Mouse (Mus musculus): ENCODE measurements around the gene Cep95. TPM values are rescaled to one million over a fixed set of nuclear protein-coding genes. Genes with fewer than 3 reads are reported as not detected.

Gene Cep95
- total RNA-seq, 2 experiments from 2014 or later: 12.6 to 15.1 TPM

DNA sequence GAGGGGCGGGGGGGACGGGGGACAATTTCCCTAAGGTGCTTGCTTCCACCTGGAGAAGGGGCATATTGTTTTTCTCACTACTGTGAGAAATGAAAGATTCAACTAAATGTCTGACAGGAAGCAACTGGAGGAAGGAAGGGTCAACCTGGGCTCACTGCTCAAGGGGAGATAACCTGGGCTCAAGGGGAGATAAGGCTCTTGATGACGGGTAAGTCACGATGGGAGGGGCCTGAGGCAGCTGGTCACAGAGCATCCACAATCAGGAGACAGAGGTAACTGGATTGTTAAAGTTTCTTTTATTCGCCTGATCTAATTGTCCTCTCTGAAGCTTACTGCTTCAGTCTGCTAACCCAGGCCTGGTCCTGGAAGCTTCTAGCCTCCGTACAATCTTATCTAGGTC lies 35.7 kb upstream of the Cep95 start:
- no peak overlapping the region for H3K4me3 ChIP-seq
- intact Hi-C loops (cut with DNase I): no loop called here
- DNase-seq (ENCODE audit: extremely low spot score in 1 of 2, low spot score in 2 of 2): no peak
- no peak overlapping the region for H3K27ac ChIP-seq
- TF ChIP-seq CTCF (IDR thresholded peaks at IDR 0.05): no peak

GRCm38 (mm10) chr11:106755583-106755982 lies 33.5 kb upstream of the Cep95 start:
- intact Hi-C loops (cut with DNase I): no loop called here
- no peak for DNase-seq (ENCODE audit: extremely low spot score in 1 of 2, low spot score in 2 of 2)
- H3K4me3 ChIP-seq: no peak overlapping the region
- no peak overlapping the region for H3K27ac ChIP-seq
- TF ChIP-seq CTCF (IDR thresholded peaks at IDR 0.05): no peak

- Histone ChIP-seq H3K4me3 (no peak overlapping the region), H3K27ac (no peak overlapping the region)
- no peak for DNase-seq (ENCODE audit: extremely low spot score in 1 of 2, low spot score in 2 of 2)
- TF ChIP-seq CTCF (IDR thresholded peaks at IDR 0.05): no peak
- intact Hi-C loops (cut with DNase I): no loop called here
These were observed 30.0 kb upstream of the Cep95 start for GRCm38 (mm10) chr11:106759028-106759427.

DNA sequence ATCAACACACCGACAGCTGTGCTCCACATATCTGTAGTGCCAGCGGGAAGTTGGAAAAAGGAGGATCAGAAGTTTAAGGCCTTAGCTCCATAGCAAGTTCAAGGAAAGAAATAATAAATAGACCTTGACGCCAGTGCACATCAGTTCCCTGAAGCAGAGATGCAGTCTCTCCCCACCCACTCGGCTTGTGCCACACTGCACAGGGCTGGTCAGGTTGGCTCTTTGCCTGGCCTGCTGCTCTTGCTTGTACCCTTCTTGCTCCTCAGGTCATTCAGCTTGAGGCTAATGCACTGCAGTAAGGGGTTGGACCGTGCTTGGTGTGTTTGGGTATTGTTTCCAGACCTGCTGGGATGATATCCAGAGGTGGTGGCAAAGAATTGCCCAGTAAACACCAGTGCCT lies 28.5 kb upstream of the Cep95 start:
- Histone ChIP-seq H3K4me3 (no peak overlapping the region), H3K27ac (no peak overlapping the region)
- no peak for DNase-seq (ENCODE audit: extremely low spot score in 1 of 2, low spot score in 2 of 2)
- no peak for TF ChIP-seq CTCF (IDR thresholded peaks at IDR 0.05)
- intact Hi-C loops (cut with DNase I): no loop called here

DNA sequence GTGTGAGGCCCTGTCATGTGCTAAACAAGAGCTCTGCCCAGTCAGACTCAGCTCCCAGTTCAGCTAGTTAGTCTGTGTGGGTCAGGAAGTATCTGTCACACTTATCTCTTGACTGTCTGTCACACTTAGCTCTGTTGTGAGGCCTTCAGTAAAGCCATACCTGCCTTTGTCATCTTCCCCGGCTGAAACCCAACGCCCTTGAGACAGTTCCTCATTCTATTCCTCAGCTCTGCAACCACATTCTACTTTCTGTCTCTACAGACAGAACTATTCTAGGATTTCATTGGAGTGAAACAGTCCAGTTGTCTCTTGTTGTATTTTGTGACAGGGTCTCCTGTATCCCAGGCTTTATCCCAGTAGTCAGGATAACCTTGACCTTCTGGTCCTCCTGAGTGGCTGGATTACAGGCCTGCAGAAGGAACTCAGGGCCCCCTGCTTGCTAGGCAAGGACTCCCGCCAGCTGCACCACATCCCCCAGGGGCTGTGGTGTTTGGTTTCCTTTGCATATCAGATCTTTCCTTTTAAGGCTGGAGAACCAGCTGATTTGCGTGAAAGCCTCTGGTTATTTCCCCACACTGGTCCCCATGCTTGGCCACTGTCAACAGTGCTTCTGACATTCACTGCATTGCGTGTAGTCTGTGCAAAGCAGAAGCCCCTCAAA lies 26.8 kb upstream of the Cep95 start:
- no peak for DNase-seq (ENCODE audit: extremely low spot score in 1 of 2, low spot score in 2 of 2)
- TF ChIP-seq CTCF (IDR thresholded peaks at IDR 0.05): no peak
- H3K4me3 ChIP-seq: no peak overlapping the region
- H3K27ac ChIP-seq: no peak overlapping the region
- intact Hi-C loops (cut with DNase I): no loop called here

- intact Hi-C loops (cut with DNase I): no loop called here
- Histone ChIP-seq H3K4me3 (no peak overlapping the region), H3K27ac (no peak overlapping the region)
- TF ChIP-seq CTCF (IDR thresholded peaks at IDR 0.05): no peak
- no peak for DNase-seq (ENCODE audit: extremely low spot score in 1 of 2, low spot score in 2 of 2)
These were observed 26.3 kb upstream of the Cep95 start for GRCm38 (mm10) chr11:106762800-106763185.

- intact Hi-C loops (cut with DNase I): no loop called here
- TF ChIP-seq CTCF (IDR thresholded peaks at IDR 0.05): no peak
- Histone ChIP-seq H3K27ac (no peak overlapping the region), H3K4me3 (no peak overlapping the region)
- DNase-seq (ENCODE audit: extremely low spot score in 1 of 2, low spot score in 2 of 2): no peak
These were observed 22.4 kb upstream of the Cep95 start for GRCm38 (mm10) chr11:106766611-106767162.

DNA sequence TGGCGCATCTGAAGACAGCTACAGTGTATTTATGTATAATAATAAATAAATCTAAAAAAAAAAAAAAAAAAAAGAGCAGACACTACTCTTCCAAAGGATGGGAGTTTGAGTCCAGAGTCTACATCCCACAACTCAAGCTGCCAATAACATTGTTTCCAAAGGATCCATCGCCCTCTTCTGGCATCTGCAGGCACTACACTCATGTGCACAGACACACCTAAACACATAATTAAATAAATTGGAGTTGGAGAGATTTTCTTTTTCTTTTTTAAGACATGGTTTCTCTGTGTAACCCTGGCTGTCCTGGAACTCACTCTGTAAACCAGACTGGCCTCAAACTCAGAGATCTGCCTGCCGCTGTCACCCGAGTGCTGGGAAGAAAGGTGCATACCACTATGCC lies 21.5 kb upstream of the Cep95 start:
- intact Hi-C loops (cut with DNase I): no loop called here
- peak in 1 of 2 experiments; percentile 1 for DNase-seq (ENCODE audit: extremely low spot score in 1 of 2, low spot score in 2 of 2)
- TF ChIP-seq CTCF (IDR thresholded peaks at IDR 0.05): peak; percentile 7
- no peak overlapping the region for H3K27ac ChIP-seq
- no peak overlapping the region for H3K4me3 ChIP-seq

- H3K27ac ChIP-seq: no peak overlapping the region
- peak; percentile 30 for TF ChIP-seq CTCF (IDR thresholded peaks at IDR 0.05)
- H3K4me3 ChIP-seq: no peak overlapping the region
- intact Hi-C loops (cut with DNase I): no loop called here
- DNase-seq (ENCODE audit: extremely low spot score in 1 of 2, low spot score in 2 of 2): peak in 1 of 2 experiments; percentile 8
These were observed 18.7 kb upstream of the Cep95 start for GRCm38 (mm10) chr11:106770195-106770974.

DNA sequence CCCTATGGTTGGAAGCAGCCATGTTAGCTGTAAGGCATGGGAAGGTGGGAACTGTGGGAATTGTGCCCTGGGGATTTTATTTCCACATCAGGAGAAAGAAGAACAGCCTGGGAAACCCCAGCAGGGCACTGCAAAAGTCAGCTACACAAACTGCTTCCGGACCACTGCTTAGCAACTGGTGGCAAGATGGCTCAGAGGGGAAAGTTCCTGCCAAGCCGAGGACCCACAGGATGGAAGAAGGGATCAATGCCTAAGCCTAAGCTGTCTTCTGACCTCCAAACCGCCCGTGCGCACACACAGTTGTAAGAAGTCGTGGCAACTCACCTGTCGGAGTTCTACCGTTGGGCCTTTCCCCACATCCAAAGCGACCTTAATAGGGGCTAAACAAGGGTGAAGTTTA lies 16.0 kb upstream of the Cep95 start:
- H3K27ac ChIP-seq: no peak overlapping the region
- H3K4me3 ChIP-seq: no peak overlapping the region
- intact Hi-C loops (cut with DNase I): no loop called here
- DNase-seq (ENCODE audit: extremely low spot score in 1 of 2, low spot score in 2 of 2): no peak
- no peak for TF ChIP-seq CTCF (IDR thresholded peaks at IDR 0.05)

DNA sequence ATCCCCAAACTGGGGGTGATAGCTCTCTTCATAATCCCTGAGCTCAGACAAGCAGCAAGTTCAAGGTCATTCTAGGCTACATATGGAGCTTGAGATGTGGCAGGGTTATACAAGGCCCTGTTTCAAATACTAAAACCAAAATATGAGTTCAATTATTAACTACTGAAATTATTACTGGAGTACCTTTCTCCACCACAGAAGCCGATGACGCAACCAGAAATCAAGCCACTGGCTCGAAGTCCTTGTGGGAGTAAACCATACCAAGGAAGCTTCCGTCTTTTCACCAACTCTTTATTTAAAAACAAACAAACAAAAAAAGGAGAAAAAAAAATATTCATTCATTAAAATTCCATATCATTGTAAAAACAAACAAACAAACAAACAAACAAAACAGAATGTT lies 12.1 kb upstream of the Cep95 start:
- TF ChIP-seq CTCF (IDR thresholded peaks at IDR 0.05): no peak
- no peak for DNase-seq (ENCODE audit: extremely low spot score in 1 of 2, low spot score in 2 of 2)
- no peak overlapping the region for H3K4me3 ChIP-seq
- no peak overlapping the region for H3K27ac ChIP-seq
- intact Hi-C loops (cut with DNase I): no loop called here

GRCm38 (mm10) chr11:106777395-106777794 lies 11.7 kb upstream of the Cep95 start:
- H3K27ac ChIP-seq: no peak overlapping the region
- DNase-seq (ENCODE audit: extremely low spot score in 1 of 2, low spot score in 2 of 2): no peak
- TF ChIP-seq CTCF (IDR thresholded peaks at IDR 0.05): no peak
- intact Hi-C loops (cut with DNase I): no loop called here
- no peak overlapping the region for H3K4me3 ChIP-seq
